Mouse (Mus musculus) cortical plate, adult 2 months (tissue): ENCODE data around the gene Snx10. TPM values are rescaled to one million over a fixed set of nuclear protein-coding genes. Genes with fewer than 3 reads are reported as not detected.

Experiments
- H3K27ac ChIP-seq: fragments of 200-500 bp; 2 replicates; pipeline ENCODE4 v1.5.1; 2012; ENCODE audit warnings: low read length, control low read depth, inconsistent platforms; ENCODE audit not compliant: insufficient read depth
- H3K4me1 ChIP-seq: fragments of 200-500 bp; 2 replicates; pipeline ENCODE4 v1.6.1; 2011; ENCODE audit warnings: low read length; ENCODE audit not compliant: control insufficient read depth, insufficient read depth
- H3K4me3 ChIP-seq: fragments of 200-500 bp; 2 replicates; pipeline ENCODE4 v1.5.1; 2011; ENCODE audit warnings: mild to moderate bottlenecking, low read length, control low read depth; ENCODE audit not compliant: insufficient read depth
- CTCF ChIP-seq: fragments of 200-500 bp; IDR thresholded peaks from 2 replicates; pipeline ENCODE4 v1.5.1; 2011; ENCODE audit warnings: mild to moderate bottlenecking, control low read depth, low read length; ENCODE audit not compliant: insufficient read depth; ENCODE audit errors: extremely low read depth
- POLR2A ChIP-seq: fragments of 200-500 bp; IDR thresholded peaks from 2 replicates; pipeline ENCODE4 v1.6.1; 2011; ENCODE audit warnings: mild to moderate bottlenecking, low read length, control low read depth; ENCODE audit not compliant: insufficient read depth; ENCODE audit errors: extremely low read depth
- polyA plus RNA-seq: library from polyadenylated mRNA; depleted of rRNA; stranded (reverse); fragments of >200 nt; gene quantifications from 2 replicates; pipeline ENCODE4 v1.2.3, GENCODE M21; 2012

The Snx10 gene
- polyA plus RNA-seq, 1 experiment, result 67.4 TPM

GRCm38 (mm10) chr6:51524321-51524931, 725 bp downstream of the Snx10 start:
- peak overlapping the region; percentile 73 for H3K4me3 ChIP-seq
- H3K4me1 ChIP-seq, result peaks cover 6% of the 10 kb centered on the region; the same call in 1 of the 2 replicates
- 0 out of 2 replicates have a peak overlapping the region, but pooled peaks have one; percentile 48 for H3K27ac ChIP-seq
- no peak for TF ChIP-seq POLR2A
- TF ChIP-seq CTCF, result no peak

DNA sequence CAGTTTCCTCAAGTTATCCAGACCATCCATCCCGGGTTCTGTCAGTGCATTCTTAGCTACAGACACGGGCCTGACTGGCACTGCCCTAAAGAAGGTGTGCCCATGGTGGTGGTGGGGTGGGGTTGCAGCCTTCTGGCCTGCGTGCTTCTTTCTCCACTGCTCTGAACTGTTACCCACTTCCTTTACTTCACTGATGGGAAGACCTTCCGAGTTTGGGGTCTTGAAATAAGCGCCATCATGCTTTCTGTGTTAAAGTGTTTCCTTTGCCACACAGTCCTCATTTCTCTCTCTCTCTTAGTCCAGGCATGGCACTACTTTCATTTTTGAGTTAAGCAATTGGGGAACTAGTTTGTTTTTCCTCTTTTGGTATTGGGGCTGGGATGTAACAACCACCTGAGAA, 1.3 kb downstream of the Snx10 start:
- Histone ChIP-seq H3K4me1 (peaks cover 6% of the 10 kb centered on the region; the same call in 1 of the 2 replicates), H3K27ac (no peak overlapping the region), H3K4me3 (peak overlapping the region; percentile 73)
- TF ChIP-seq POLR2A (no peak), CTCF (no peak)

- Histone ChIP-seq H3K27ac (no peak overlapping the region), H3K4me1 (peaks cover 6% of the 10 kb centered on the region; the same call in 1 of the 2 replicates), H3K4me3 (no peak overlapping the region)
- no peak for TF ChIP-seq CTCF
- TF ChIP-seq POLR2A, result no peak
These were observed 5.8 kb downstream of the Snx10 start for GRCm38 (mm10) chr6:51529457-51529856.

DNA sequence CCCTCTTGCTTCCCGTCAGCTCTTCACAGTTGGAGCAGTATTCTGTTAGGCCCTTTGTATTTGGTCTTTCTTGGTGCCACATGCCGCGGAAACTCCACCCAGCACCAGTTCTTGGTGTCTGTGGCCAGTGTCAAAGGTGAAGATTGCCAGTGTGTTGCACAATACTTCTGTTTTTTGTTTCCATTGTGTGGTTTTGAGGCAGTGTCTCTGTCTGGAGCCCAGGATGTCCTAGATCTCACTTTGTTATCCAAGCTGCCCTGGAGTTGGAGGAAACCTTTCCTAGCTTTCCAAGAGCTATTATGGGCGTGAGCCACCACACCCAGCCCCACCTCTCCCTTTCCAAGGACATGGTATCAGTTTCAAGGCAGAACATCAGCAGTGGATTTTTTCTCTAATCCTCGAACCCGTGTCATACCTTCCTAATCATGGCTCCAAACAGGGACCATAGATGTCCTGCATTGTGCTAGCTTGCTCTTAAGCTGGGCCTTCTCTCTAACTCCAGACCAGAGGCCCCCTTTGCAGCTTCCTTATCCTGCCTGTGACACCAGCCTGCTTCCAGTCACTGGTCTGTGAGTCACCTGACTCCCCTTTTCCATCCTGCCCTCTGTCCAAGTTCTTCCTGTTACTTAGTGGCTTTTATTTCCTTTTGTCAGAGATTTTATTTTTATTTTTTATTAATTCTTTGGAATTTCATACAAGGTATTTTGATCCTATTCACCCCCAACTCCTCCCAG, 9.9 kb downstream of the Snx10 start:
- no peak overlapping the region for H3K27ac ChIP-seq
- no peak for TF ChIP-seq CTCF
- no peak for TF ChIP-seq POLR2A
- peaks cover under 1% of the 10 kb centered on the region; the same call in 1 of the 2 replicates for H3K4me1 ChIP-seq
- no peak overlapping the region for H3K4me3 ChIP-seq

DNA sequence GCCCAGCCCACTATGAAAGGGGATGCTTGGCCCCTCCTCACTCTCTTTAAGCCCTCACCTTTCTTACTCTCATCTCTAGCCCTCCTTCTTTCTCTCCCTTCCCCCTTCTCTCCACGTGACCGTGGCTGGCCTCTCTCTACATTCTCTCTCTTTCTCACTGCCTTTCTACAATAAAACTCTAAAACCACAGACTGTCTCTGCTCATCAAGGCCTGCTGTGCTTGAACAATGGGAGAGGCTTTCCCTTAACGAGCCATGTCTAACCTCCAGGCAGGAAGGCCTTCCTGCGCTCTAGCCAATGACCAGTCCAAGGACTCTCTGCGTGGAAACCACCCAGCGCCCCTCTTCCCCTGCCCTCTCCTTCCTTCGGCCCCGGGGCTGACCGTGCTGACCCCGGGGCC, 11.9 kb downstream of the Snx10 start:
- Histone ChIP-seq H3K4me3 (no peak overlapping the region), H3K27ac (no peak overlapping the region), H3K4me1 (no peaks in the 10 kb centered on the region)
- TF ChIP-seq CTCF (no peak), POLR2A (no peak)

DNA sequence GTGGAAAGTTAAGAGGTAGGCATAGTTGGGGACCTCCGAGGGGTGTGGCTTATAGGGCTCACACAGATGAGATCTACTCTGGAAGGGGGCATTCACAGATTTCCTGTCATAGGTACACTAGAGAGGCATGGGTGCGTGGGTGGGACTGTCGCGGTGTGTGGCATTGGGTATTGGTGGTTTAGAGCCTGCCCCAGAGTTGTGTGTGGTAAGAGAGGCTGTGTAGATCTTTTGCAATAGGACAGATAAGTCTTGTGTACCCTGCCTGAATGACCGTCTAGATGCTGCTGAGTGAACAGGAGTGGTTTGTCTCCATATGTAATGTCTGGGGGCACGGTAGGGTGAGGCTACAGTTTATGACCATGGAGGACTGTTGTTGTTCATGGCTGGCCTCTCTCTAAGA, 16.8 kb downstream of the Snx10 start:
- no peak for TF ChIP-seq POLR2A
- no peak for TF ChIP-seq CTCF
- Histone ChIP-seq H3K4me3 (no peak overlapping the region), H3K27ac (no peak overlapping the region), H3K4me1 (no peaks in the 10 kb centered on the region)

DNA sequence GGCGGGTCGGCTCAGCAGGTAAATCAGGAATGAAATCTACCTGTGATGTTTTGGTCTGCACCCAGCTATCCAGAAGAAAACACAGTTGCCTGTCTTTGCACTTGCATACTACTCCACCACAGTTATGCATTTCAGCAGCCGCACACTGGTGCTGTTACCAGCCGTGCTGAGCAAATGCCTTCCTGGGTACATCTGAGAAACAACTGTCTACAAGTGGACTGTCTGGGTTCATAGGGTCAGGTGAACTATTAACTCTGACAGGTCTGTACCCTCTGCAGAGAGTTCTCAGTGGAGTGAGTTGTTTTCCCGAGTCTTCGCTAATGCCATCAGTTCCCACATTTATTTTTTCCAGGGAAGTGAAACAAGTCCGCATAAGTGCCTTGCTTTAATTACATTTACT, 17.7 kb downstream of the Snx10 start:
- no peak overlapping the region for H3K4me3 ChIP-seq
- no peak for TF ChIP-seq CTCF
- TF ChIP-seq POLR2A, result no peak

GRCm38 (mm10) chr6:51542147-51542546, 18.4 kb downstream of the Snx10 start:
- Histone ChIP-seq H3K27ac (no peak overlapping the region), H3K4me3 (no peak overlapping the region), H3K4me1 (no peaks in the 10 kb centered on the region)
- TF ChIP-seq POLR2A, result no peak
- TF ChIP-seq CTCF, result no peak

More for the DNA sequence above, 17.7 kb downstream of the Snx10 start:
- no peaks in the 10 kb centered on the region for H3K4me1 ChIP-seq
- H3K27ac ChIP-seq, result no peak overlapping the region

DNA sequence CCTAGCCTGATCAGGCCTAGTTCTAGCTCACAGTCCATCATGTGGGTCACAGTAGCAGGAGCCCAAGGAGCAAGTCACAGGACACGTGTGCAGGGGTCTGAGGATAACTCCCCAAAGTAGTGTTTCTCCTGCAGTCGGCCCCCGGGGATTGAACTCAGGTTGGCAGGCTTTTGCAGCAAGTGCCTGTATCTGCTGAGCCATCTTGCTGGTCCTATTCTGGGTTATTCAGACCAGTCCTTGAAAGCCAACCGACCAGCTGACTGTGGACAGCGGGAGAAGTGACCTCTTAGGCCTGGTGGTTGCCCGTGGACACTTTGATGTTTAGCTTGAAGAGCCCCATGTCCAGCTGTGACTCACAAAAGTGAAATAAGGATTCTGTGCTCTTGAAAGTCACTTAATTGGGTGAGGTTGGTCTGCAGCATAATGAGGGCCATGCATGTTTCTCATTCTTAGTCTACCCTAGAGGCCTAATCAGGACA, 20.0 kb downstream of the Snx10 start:
- H3K4me3 ChIP-seq, result no peak overlapping the region
- H3K4me1 ChIP-seq, result 0 out of 2 replicates have a peak, but pooled peaks cover 1% of the 10 kb centered on the region
- H3K27ac ChIP-seq, result no peak overlapping the region
- no peak for TF ChIP-seq CTCF
- no peak for TF ChIP-seq POLR2A
